Mouse (Mus musculus): Measurements from ENCODE around the gene Sox2. TPM values are rescaled to one million over a fixed set of nuclear protein-coding genes. Genes with fewer than 3 reads are reported as not detected.

Gene Sox2
- polyA plus RNA-seq, 1 experiment from 2014 or later: 42.3 TPM

GRCm38 (mm10) chr3:34637926-34638325 lies 12.3 kb upstream of the Sox2 start:
- H3K27ac ChIP-seq (replicated peaks): peak overlapping the region; percentile 90
- ATAC-seq (replicated peaks): no peak
- no peaks in the 10 kb centered on the region for H3K36me3 ChIP-seq
- H3K27me3 ChIP-seq: no peaks in the 10 kb centered on the region
- H3K4me3 ChIP-seq: peak overlapping the region; percentile 41
- H3K9ac ChIP-seq (replicated peaks): peak overlapping the region; percentile 48
- H3K9me3 ChIP-seq: no peaks in the 10 kb centered on the region
- H3K4me1 ChIP-seq: peaks cover 47% of the 10 kb centered on the region
- WGBS: 5% methylated on average over 5 of the region's 5 CpGs
- peak overlapping the region; percentile 72 for H3K4me2 ChIP-seq (replicated peaks)

- Histone ChIP-seq H3K4me3 (peak overlapping the region; percentile 41), H3K27ac (replicated peaks) (peak overlapping the region; percentile 90), H3K4me1 (peaks cover 51% of the 10 kb centered on the region), H3K27me3 (no peaks in the 10 kb centered on the region), H3K9ac (replicated peaks) (peak overlapping the region; percentile 48), H3K36me3 (no peaks in the 10 kb centered on the region), H3K4me2 (replicated peaks) (peak overlapping the region; percentile 72), H3K9me3 (no peaks in the 10 kb centered on the region)
- WGBS: 2% methylated on average over 13 of the region's 13 CpGs
- 0 out of 2 replicates have a peak, but pooled peaks have one; percentile 7 for ATAC-seq (replicated peaks)
Measured at GRCm38 (mm10) chr3:34638344-34638743, 11.9 kb upstream of the Sox2 start.

- no peaks in the 10 kb centered on the region for H3K9me3 ChIP-seq
- H3K4me1 ChIP-seq: peaks cover 59% of the 10 kb centered on the region
- no peaks in the 10 kb centered on the region for H3K27me3 ChIP-seq
- peak; percentile 69 for ATAC-seq (replicated peaks)
- H3K27ac ChIP-seq (replicated peaks): peak overlapping the region; percentile 90
- no peaks in the 10 kb centered on the region for H3K36me3 ChIP-seq
- peak overlapping the region; percentile 72 for H3K4me2 ChIP-seq (replicated peaks)
- H3K9ac ChIP-seq (replicated peaks): peak overlapping the region; percentile 61
- 5% methylated on average over 24 of the region's 24 CpGs for WGBS
- H3K4me3 ChIP-seq: peak overlapping the region; percentile 41
Measured at GRCm38 (mm10) chr3:34639031-34639872, 11.0 kb upstream of the Sox2 start.

GRCm38 (mm10) chr3:34639873-34640270 lies 10.3 kb upstream of the Sox2 start:
- peak overlapping the region; percentile 72 for H3K4me2 ChIP-seq (replicated peaks)
- peak overlapping the region; percentile 90 for H3K27ac ChIP-seq (replicated peaks)
- ATAC-seq (replicated peaks): no peak
- H3K36me3 ChIP-seq: no peaks in the 10 kb centered on the region
- no peaks in the 10 kb centered on the region for H3K27me3 ChIP-seq
- no peaks in the 10 kb centered on the region for H3K9me3 ChIP-seq
- H3K4me3 ChIP-seq: peak overlapping the region; percentile 41
- peaks cover 64% of the 10 kb centered on the region for H3K4me1 ChIP-seq
- H3K9ac ChIP-seq (replicated peaks): peak overlapping the region; percentile 61
- 1% methylated on average over 10 of the region's 10 CpGs for WGBS

GRCm38 (mm10) chr3:34640276-34640675 lies 9.9 kb upstream of the Sox2 start:
- Histone ChIP-seq H3K9ac (replicated peaks) (peak overlapping the region; percentile 61), H3K9me3 (no peaks in the 10 kb centered on the region), H3K27ac (replicated peaks) (peak overlapping the region; percentile 90), H3K36me3 (no peaks in the 10 kb centered on the region), H3K4me3 (peak overlapping the region; percentile 41), H3K4me1 (peaks cover 67% of the 10 kb centered on the region), H3K27me3 (no peaks in the 10 kb centered on the region), H3K4me2 (replicated peaks) (peak overlapping the region; percentile 72)
- no peak for ATAC-seq (replicated peaks)
- WGBS: 4% methylated on average over 8 of the region's 8 CpGs

- Histone ChIP-seq H3K9me3 (no peaks in the 10 kb centered on the region), H3K27ac (replicated peaks) (peak overlapping the region; percentile 90), H3K27me3 (no peaks in the 10 kb centered on the region), H3K9ac (replicated peaks) (peak overlapping the region; percentile 61), H3K36me3 (no peaks in the 10 kb centered on the region), H3K4me2 (replicated peaks) (peak overlapping the region; percentile 72), H3K4me1 (peaks cover 71% of the 10 kb centered on the region), H3K4me3 (peak overlapping the region; percentile 41)
- WGBS: 5% methylated on average over 33 of the region's 33 CpGs
- ATAC-seq (replicated peaks): peak; percentile 21; the same call in 1 of the 2 replicates
Measured at GRCm38 (mm10) chr3:34640690-34641600, 9.3 kb upstream of the Sox2 start.

GRCm38 (mm10) chr3:34641756-34642497 lies 8.3 kb upstream of the Sox2 start:
- Histone ChIP-seq H3K27ac (replicated peaks) (peak overlapping the region; percentile 90), H3K36me3 (no peaks in the 10 kb centered on the region), H3K4me2 (replicated peaks) (peak overlapping the region; percentile 72), H3K27me3 (no peaks in the 10 kb centered on the region), H3K9me3 (no peaks in the 10 kb centered on the region), H3K4me1 (peaks cover 75% of the 10 kb centered on the region), H3K9ac (replicated peaks) (peak overlapping the region; percentile 61), H3K4me3 (peak overlapping the region; percentile 41)
- ATAC-seq (replicated peaks): no peak
- WGBS: 1% methylated on average over 38 of the region's 38 CpGs

- under 1% methylated on average over 20 of the region's 20 CpGs for WGBS
- no peaks in the 10 kb centered on the region for H3K36me3 ChIP-seq
- H3K27me3 ChIP-seq: no peaks in the 10 kb centered on the region
Measured at GRCm38 (mm10) chr3:34642498-34642941, 7.7 kb upstream of the Sox2 start.

GRCm38 (mm10) chr3:34643067-34643466 lies 7.1 kb upstream of the Sox2 start:
- Histone ChIP-seq H3K27ac (replicated peaks) (peak overlapping the region; percentile 90), H3K9ac (replicated peaks) (peak overlapping the region; percentile 61), H3K4me3 (peak overlapping the region; percentile 41), H3K4me1 (peaks cover 74% of the 10 kb centered on the region), H3K9me3 (no peaks in the 10 kb centered on the region), H3K4me2 (replicated peaks) (peak overlapping the region; percentile 72), H3K36me3 (no peaks in the 10 kb centered on the region), H3K27me3 (0 out of 2 replicates have a peak, but pooled peaks cover under 1% of the 10 kb centered on the region)
- WGBS: 5% methylated on average over 5 of the region's 5 CpGs
- ATAC-seq (replicated peaks): no peak

More at GRCm38 (mm10) chr3:34642498-34642941, 7.7 kb upstream of the Sox2 start:
- H3K4me2 ChIP-seq (replicated peaks): peak overlapping the region; percentile 72
- peak overlapping the region; percentile 41 for H3K4me3 ChIP-seq
- peaks cover 75% of the 10 kb centered on the region for H3K4me1 ChIP-seq
- H3K9me3 ChIP-seq: no peaks in the 10 kb centered on the region
- H3K27ac ChIP-seq (replicated peaks): peak overlapping the region; percentile 90
- peak; percentile 60 for ATAC-seq (replicated peaks)
- H3K9ac ChIP-seq (replicated peaks): peak overlapping the region; percentile 61

- WGBS: 9% methylated on average over 15 of the region's 15 CpGs
- 0 out of 2 replicates have a peak, but pooled peaks cover 2% of the 10 kb centered on the region for H3K27me3 ChIP-seq
- peak overlapping the region; percentile 41 for H3K4me3 ChIP-seq
- peaks cover 72% of the 10 kb centered on the region for H3K4me1 ChIP-seq
- no peaks in the 10 kb centered on the region for H3K36me3 ChIP-seq
- H3K4me2 ChIP-seq (replicated peaks): peak overlapping the region; percentile 72
- peak overlapping the region; percentile 90 for H3K27ac ChIP-seq (replicated peaks)
- ATAC-seq (replicated peaks): no peak
- H3K9ac ChIP-seq (replicated peaks): peak overlapping the region; percentile 61
- H3K9me3 ChIP-seq: no peaks in the 10 kb centered on the region
Measured at GRCm38 (mm10) chr3:34643536-34644115, 6.6 kb upstream of the Sox2 start.

GRCm38 (mm10) chr3:34646169-34646568 lies 4.0 kb upstream of the Sox2 start:
- H3K36me3 ChIP-seq: no peaks in the 10 kb centered on the region
- no peak for ATAC-seq (replicated peaks)
- WGBS: 4% methylated on average over 10 of the region's 10 CpGs
- peaks cover 79% of the 10 kb centered on the region for H3K4me1 ChIP-seq
- 0 out of 2 replicates have a peak, but pooled peaks cover 2% of the 10 kb centered on the region for H3K27me3 ChIP-seq
- H3K9ac ChIP-seq (replicated peaks): no peak overlapping the region; the same call in 1 of the 2 replicates
- peak overlapping the region; percentile 77 for H3K27ac ChIP-seq (replicated peaks)
- H3K4me2 ChIP-seq (replicated peaks): peak overlapping the region; percentile 31
- no peaks in the 10 kb centered on the region for H3K9me3 ChIP-seq
- H3K4me3 ChIP-seq: peak overlapping the region; percentile 7; the same call in 1 of the 2 replicates
